Mouse (Mus musculus) heart, postnatal 0 days (tissue): Measurements from ENCODE around the gene Saysd1.

ENCODE experiments used
- CTCF ChIP-seq: IDR thresholded peaks from 2 replicates; pipeline ENCODE4 v1.5.1; 2016; ENCODE audit warnings: antibody characterized with exemption, control low read depth, low read depth
- EP300 ChIP-seq: IDR thresholded peaks from 2 replicates; pipeline ENCODE4 v1.6.1; 2016; ENCODE audit warnings: antibody characterized with exemption, low read depth

DNA sequence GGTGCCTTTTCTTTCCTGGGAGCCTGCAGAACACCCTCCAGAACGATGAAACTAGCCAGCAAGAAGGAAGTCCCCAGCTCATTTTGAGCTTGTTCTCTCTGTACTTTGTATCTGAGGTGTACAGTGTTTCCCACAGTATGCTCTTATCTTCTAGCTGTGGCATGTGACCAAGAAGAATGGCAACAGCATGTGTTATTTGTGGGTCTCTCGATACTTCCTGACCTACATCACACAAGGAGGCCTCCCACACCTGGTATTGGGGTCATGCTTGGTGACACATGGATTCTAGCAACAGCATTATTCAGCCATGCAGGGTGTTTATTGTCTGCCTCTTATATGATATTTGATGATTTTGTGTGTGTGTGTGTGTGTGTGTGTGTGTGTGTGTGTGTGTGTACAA lies 96.5 kb downstream of the Saysd1 start:
- TF ChIP-seq CTCF (no peak), EP300 (no peak)
